Mouse (Mus musculus) retina, embryonic 14.5 days (tissue): Measurements from ENCODE around the gene Srp9.

ENCODE experiments used
- DNase-seq: peaks from one replicate; pipeline ENCODE4 v3.0.0-alpha.2; 2015; ENCODE audit warnings: low spot score

Srp9 gene

GRCm38 (mm10) chr1:182124506-182124905 lies at the start of gene Srp9:
Gene Srp9, plus strand, starts transcription at chr1:182124737.
- DNase-seq, result peak; percentile 99

- peak; percentile 81 for DNase-seq
Observed at GRCm38 (mm10) chr1:182081744-182082419, 42.7 kb upstream of the Srp9 start.

GRCm38 (mm10) chr1:182083459-182083858 lies 41.1 kb upstream of the Srp9 start:
- DNase-seq, result no peak

GRCm38 (mm10) chr1:182086759-182087158 lies 37.8 kb upstream of the Srp9 start:
- no peak for DNase-seq

- no peak for DNase-seq
Observed at GRCm38 (mm10) chr1:182087351-182087750, 37.2 kb upstream of the Srp9 start.

GRCm38 (mm10) chr1:182087753-182088633 lies 36.5 kb upstream of the Srp9 start:
- DNase-seq, result no peak

GRCm38 (mm10) chr1:182088844-182089418 lies 35.6 kb upstream of the Srp9 start:
- DNase-seq, result no peak

- no peak for DNase-seq
Observed at GRCm38 (mm10) chr1:182089600-182090297, 34.8 kb upstream of the Srp9 start.

- peak; percentile 49 for DNase-seq
Observed at GRCm38 (mm10) chr1:182090298-182090677, 34.2 kb upstream of the Srp9 start.

GRCm38 (mm10) chr1:182091261-182091660 lies 33.3 kb upstream of the Srp9 start:
- no peak for DNase-seq

- no peak for DNase-seq
Observed at GRCm38 (mm10) chr1:182091746-182092412, 32.7 kb upstream of the Srp9 start.

- no peak for DNase-seq
Observed at GRCm38 (mm10) chr1:182092413-182092800, 32.1 kb upstream of the Srp9 start.

- no peak for DNase-seq
Observed at GRCm38 (mm10) chr1:182093407-182093806, 31.1 kb upstream of the Srp9 start.

- DNase-seq, result no peak
Observed at GRCm38 (mm10) chr1:182094473-182095136, 29.9 kb upstream of the Srp9 start.

- DNase-seq, result no peak
Observed at GRCm38 (mm10) chr1:182095240-182095741, 29.2 kb upstream of the Srp9 start.

- DNase-seq, result no peak
Observed at GRCm38 (mm10) chr1:182096707-182097106, 27.8 kb upstream of the Srp9 start.

GRCm38 (mm10) chr1:182099062-182099461 lies 25.5 kb upstream of the Srp9 start:
- DNase-seq, result no peak

GRCm38 (mm10) chr1:182100403-182100802 lies 24.1 kb upstream of the Srp9 start:
- no peak for DNase-seq

- no peak for DNase-seq
Observed at GRCm38 (mm10) chr1:182101468-182101867, 23.1 kb upstream of the Srp9 start.

GRCm38 (mm10) chr1:182102706-182103105 lies 21.8 kb upstream of the Srp9 start:
- DNase-seq, result no peak

GRCm38 (mm10) chr1:182103436-182103835 lies 21.1 kb upstream of the Srp9 start:
- no peak for DNase-seq
